Mouse (Mus musculus): Measurements from ENCODE around the gene Klk1b3. TPM values are rescaled to one million over a fixed set of nuclear protein-coding genes. Genes with fewer than 3 reads are reported as not detected.

The Klk1b3 gene
- not detected in 2 replicates for polyA plus RNA-seq (2012; rRNA removed; ENCODE audit: low replicate concordance)

DNA sequence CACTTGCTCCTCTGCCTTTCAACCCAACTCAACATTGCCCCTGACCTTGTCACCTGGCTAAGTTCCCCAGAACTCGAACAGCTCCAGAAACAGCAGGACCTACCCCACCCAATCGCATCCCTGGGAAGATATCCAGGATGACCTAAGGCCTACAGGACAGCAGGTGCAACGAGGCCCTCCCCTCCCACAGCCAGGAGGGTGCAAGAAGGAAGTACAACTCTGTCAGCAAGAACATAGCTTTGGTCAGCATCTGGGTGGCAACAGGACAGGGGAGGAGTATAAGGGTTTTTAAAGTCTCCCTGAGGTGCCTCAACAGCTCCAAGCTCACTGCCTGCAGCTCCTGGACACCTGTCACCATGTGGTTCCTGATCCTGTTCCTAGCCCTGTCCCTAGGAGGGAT is at the start of gene Klk1b3:
Gene Klk1b3, plus strand, starts transcription at position 301 of the 400 bp plus-strand sequence.

DNA sequence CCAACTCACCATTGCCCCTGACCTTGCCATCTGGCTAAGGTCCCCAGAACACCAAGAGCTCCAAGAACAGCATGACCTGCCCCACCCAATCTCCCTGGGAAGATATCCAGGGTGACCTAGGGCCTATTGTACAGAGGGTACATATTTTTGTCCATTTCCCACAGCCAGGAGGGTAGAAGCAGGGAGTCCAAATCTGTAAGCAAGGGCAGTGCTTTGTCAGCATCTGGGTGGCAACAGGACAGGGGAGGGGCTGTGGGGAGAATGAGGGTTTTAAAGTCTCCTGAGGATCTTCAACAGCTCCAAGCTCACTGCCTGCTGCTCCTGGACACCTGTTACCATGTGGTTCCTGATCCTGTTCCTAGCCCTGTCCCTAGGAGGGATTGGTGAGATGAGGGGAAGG is 10.1 kb upstream of the Klk1b3 start, which contains the start of gene Klk1b24:
Gene Klk1b24, plus strand, starts transcription at position 301 of the 400 bp plus-strand sequence.

DNA sequence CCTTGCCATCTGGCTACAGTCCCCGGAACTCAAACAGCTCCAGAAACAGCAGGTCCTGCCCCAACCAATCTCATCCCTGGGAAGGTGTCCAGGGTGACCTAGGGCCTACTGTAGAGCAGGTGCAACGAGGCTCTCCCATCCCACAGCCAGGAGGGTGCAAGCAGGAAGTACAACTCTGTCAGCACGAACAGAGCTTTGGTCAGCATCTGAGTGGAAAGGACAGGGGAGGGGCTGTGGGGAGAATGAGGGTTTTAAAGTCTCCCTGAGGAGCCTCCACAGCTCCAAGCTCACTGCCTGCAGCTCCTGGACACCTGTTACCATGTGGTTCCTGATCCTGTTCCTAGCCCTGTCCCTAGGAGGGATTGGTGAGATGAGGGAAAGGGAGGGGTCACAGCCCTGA is 9.1 kb downstream of the Klk1b3 start, which contains the start of gene Klk1b4:
Gene Klk1b4, plus strand, starts transcription at position 301 of the 400 bp plus-strand sequence.

DNA sequence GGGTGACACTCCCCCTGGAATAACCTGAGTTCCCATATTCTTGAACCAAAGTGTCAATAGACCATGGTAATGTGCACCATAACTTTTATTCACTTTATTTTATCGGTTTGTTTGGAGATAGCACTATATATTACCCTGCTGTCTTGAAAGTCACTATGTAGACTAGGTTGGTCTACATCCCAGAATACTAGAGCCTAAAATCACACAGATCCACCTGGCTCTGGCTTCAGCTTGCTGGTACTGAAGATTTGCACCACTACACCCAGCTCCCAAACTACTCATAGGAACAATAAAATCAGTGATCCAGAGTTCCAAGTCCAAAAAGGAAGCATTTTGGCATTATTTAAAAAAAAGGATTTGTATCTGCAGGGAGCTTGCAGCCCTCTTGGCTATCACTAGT is 17.7 kb downstream of the Klk1b3 start, which contains the start of gene Klk1b5:
Gene Klk1b5, plus strand, starts transcription at position 301 of the 400 bp plus-strand sequence.

DNA sequence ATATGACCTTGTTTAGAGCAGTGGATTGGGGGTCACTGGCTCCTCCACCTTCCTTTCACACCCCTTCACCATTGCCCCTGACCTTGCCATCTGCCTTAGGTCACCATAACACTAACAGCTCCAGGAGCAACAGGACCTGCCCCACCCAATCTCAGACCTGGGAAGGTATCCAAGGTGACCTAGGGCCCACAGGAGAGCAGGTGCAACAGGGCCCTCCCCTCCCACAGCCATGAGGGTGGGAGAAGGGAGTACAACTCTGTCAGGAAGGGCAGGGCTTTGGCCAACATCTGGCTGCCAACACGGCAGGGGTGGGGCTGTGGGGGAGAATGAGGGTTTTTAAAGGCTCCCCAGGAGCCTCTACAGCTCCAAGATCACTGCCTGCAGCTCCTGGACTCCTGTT is 27.1 kb downstream of the Klk1b3 start, which contains the start of gene Klk1:
Gene Klk1, plus strand, starts transcription at position 285 of the 400 bp plus-strand sequence.

DNA sequence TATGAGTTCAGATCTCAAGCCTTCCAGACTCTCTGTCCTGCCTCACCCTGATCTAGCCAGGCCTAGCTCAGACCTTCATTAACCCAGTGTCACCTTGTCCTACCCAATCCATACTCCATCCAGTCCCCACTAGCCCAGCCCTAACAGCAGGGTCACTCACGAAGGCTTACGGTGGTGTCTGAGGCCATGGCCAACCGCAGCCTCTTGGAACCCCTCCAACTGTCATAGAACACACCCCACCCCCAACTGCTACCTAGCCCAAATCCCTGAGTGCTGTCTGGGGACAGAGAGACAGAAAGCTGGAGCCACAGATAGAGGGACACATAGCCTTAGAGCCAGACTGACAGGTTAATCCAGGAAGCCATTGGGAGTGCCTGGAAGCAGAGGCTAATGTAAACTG is 37.9 kb downstream of the Klk1b3 start, which contains the start of gene Gm36864:
Gene Gm36864, plus strand, starts transcription at position 269 of the 400 bp plus-strand sequence.

DNA sequence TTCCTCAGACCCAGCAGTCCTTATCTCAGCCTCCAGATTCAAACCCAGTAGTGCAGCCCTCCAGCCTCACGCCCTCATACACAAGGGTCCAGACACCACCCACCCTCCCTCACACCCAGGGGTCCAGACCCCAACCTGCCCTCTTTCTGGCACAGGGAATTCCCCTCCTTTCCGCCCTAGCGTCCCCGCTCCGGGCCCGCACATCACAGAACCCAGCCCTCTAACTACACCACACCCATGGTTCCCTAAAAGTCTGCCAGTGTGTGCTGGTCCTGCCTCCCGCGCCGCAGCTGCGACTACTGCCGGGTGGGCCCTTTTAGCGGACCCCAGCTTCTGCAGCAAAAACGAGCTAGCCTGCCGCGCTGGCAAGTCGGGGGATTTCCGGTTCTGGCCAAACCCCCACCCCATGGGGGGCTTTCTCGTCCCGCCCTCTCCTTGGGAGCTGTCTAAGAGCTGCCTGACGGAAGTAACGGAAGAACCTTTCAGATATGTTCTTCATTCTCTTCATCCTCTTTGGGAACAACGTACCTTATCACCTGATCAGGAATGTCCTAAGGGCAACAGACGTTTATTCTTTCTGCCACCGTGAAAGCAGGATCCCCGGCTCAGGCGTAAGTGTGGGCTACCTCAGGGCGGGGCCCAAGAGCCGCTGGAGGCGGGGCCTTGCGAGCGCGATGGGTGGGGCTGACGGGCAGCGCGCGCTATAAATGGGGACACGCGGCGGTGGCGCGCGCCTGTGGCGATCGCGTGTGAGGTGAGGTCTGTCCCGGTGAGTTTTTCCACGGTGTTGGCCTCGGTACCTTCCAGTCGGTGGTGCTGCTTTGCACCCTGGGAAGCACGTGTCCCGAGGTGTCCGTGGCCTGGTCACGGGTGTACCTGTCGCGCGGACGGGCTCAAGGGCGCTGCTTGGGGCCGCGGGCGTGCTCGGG is 48.3 kb downstream of the Klk1b3 start, which contains the start of the genes 1700028J19Rik and 2410002F23Rik:
Gene 1700028J19Rik, minus strand, starts transcription at position 641 of the 929 bp plus-strand sequence.
Gene 2410002F23Rik, plus strand, starts transcription at position 668 of the 929 bp plus-strand sequence.

Other genes with a start within 250 kb of the Klk1b3 start
- gene Klk1b8, start 247.5 kb upstream of the Klk1b3 start, polyA plus RNA-seq (2012; rRNA removed; ENCODE audit: low replicate concordance) = not detected in 2 replicates
- not detected in 2 replicates for gene Klk1b1, start 231.4 kb upstream of the Klk1b3 start, polyA plus RNA-seq (2012; rRNA removed; ENCODE audit: low replicate concordance)
- not detected in 2 replicates for gene Klk1b9, start 222.1 kb upstream of the Klk1b3 start, polyA plus RNA-seq (2012; rRNA removed; ENCODE audit: low replicate concordance)
- gene Klk1b11, start 202.3 kb upstream of the Klk1b3 start, polyA plus RNA-seq (2012; rRNA removed; ENCODE audit: low replicate concordance) = not detected in 2 replicates
- gene Klk1b26, start 186.0 kb upstream of the Klk1b3 start, polyA plus RNA-seq (2012; rRNA removed; ENCODE audit: low replicate concordance) = not detected in 2 replicates
- gene Klk1b27, start 145.9 kb upstream of the Klk1b3 start, polyA plus RNA-seq (2012; rRNA removed; ENCODE audit: low replicate concordance) = 0.19 and 0.28 TPM in 2 replicates
- gene Klk1b21, start 95.9 kb upstream of the Klk1b3 start, polyA plus RNA-seq (2012; rRNA removed; ENCODE audit: low replicate concordance) = not detected in 2 replicates
- not detected in 2 replicates for gene Klk1b22, start 85.5 kb upstream of the Klk1b3 start, polyA plus RNA-seq (2012; rRNA removed; ENCODE audit: low replicate concordance)
- not detected in 2 replicates for gene Klk1b16, start 61.4 kb upstream of the Klk1b3 start, polyA plus RNA-seq (2012; rRNA removed; ENCODE audit: low replicate concordance)
- gene Klk1b24, start 10.0 kb upstream of the Klk1b3 start, polyA plus RNA-seq (2012; rRNA removed; ENCODE audit: low replicate concordance) = not detected in 2 replicates
- gene Klk1b4, start 9.2 kb downstream of the Klk1b3 start, polyA plus RNA-seq (2012; rRNA removed; ENCODE audit: low replicate concordance) = not detected in 2 replicates
- not detected in 2 replicates for gene Klk1b5, start 17.8 kb downstream of the Klk1b3 start, polyA plus RNA-seq (2012; rRNA removed; ENCODE audit: low replicate concordance)
- gene Klk1, start 27.2 kb downstream of the Klk1b3 start, polyA plus RNA-seq (2012; rRNA removed; ENCODE audit: low replicate concordance) = 0.50 and 2.1 TPM in 2 replicates
- gene Gm36864, start 38.0 kb downstream of the Klk1b3 start, polyA plus RNA-seq (2012; rRNA removed; ENCODE audit: low replicate concordance) = not detected in 2 replicates
- 1.2 and 1.4 TPM in 2 replicates for gene 1700028J19Rik, start 48.5 kb downstream of the Klk1b3 start, polyA plus RNA-seq (2012; rRNA removed; ENCODE audit: low replicate concordance)
- 57.6 and 167 TPM in 2 replicates for gene 2410002F23Rik, start 48.5 kb downstream of the Klk1b3 start, polyA plus RNA-seq (2012; rRNA removed; ENCODE audit: low replicate concordance)
- gene Acp4, start 59.2 kb downstream of the Klk1b3 start, polyA plus RNA-seq (2012; rRNA removed; ENCODE audit: low replicate concordance) = not detected in 2 replicates
- gene Gm15517, start 63.3 kb downstream of the Klk1b3 start, polyA plus RNA-seq (2012; rRNA removed; ENCODE audit: low replicate concordance) = 1.4 TPM in 1 of 2 replicates, not detected in the other
- gene Clec11a, start 108.7 kb downstream of the Klk1b3 start, polyA plus RNA-seq (2012; rRNA removed; ENCODE audit: low replicate concordance) = 5.1 and 8.4 TPM in 2 replicates
- gene Shank1, start 112.1 kb downstream of the Klk1b3 start, polyA plus RNA-seq (2012; rRNA removed; ENCODE audit: low replicate concordance) = 0.39 and 2.3 TPM in 2 replicates
- 4.7 and 5.8 TPM in 2 replicates for gene Syt3, start 185.9 kb downstream of the Klk1b3 start, polyA plus RNA-seq (2012; rRNA removed; ENCODE audit: low replicate concordance)
- gene 1700008O03Rik, start 187.6 kb downstream of the Klk1b3 start, polyA plus RNA-seq (2012; rRNA removed; ENCODE audit: low replicate concordance) = 0.24 and 1.2 TPM in 2 replicates
- gene Lrrc4b, start 230.8 kb downstream of the Klk1b3 start, polyA plus RNA-seq (2012; rRNA removed; ENCODE audit: low replicate concordance) = 0.97 and 19.6 TPM in 2 replicates